Mouse (Mus musculus) stomach, postnatal 0 days (tissue): Measurements from ENCODE around the gene Inhba.

Experiments used
- CTCF ChIP-seq: IDR thresholded peaks from 2 replicates; pipeline ENCODE4 v1.5.1; 2016; ENCODE audit warnings: antibody characterized with exemption, low read depth, mild to moderate bottlenecking, moderate library complexity
- EP300 ChIP-seq: optimal IDR thresholded peaks from 2 replicates; pipeline ENCODE3; 2016; ENCODE audit warnings: antibody characterized with exemption

- TF ChIP-seq EP300 (no peak), CTCF (no peak)
These were observed 65.6 kb downstream of the Inhba start for GRCm38 (mm10) chr13:16077276-16077675.
